Comparison of ENCODE assay signal across 27 mouse cellular contexts in genomic region chr4:111897755-111898154, GRCm38 (mm10). TPM values are rescaled to one million over a fixed set of nuclear protein-coding genes. Genes with fewer than 3 reads are reported as not detected.
A peak's percentile ranks its signal among the peaks of the same experiment; 100 is the strongest.
DNase-seq lines count a peak whose midpoint lies in the region; ATAC-seq and TF ChIP-seq lines count a peak whose summit lies in the region.
"Had no signal": no experiment of that assay in that cellular context is flagged by ENCODE, and none has a peak within 500 bp of the region (broad histone marks: within the 10 kb centered on the region; RNA-seq: fewer than 3 reads in every experiment).

No protein-coding gene starts in this region.

- peaks cover 7% of the 10 kb centered on the region; the same call in 1 of the 2 replicates for H3K4me1 ChIP-seq in kidney, adult 2 months (ENCODE audit: control insufficient read depth, insufficient read depth, low read length)
- H3K4me1 ChIP-seq in kidney, embryonic 14.5 days (ENCODE audit: control insufficient read depth, insufficient read depth, low read length) = no peaks in the 10 kb centered on the region
- H3K4me1 ChIP-seq in intestine, embryonic 16.5 days (ENCODE audit: control insufficient read depth, insufficient read depth, low read length) = no peaks in the 10 kb centered on the region
- H3K4me1 ChIP-seq in thymus, adult 2 months (replicated peaks; ENCODE audit: control insufficient read depth, insufficient read depth, low read length) = peaks cover 3% of the 10 kb centered on the region; the same call in 1 of the 2 replicates
- H3K4me1 ChIP-seq: embryonic facial prominence, embryonic 10.5 days; forebrain, embryonic 12.5 days; heart, embryonic 15.5 days; hindbrain, embryonic 13.5 days; limb, embryonic 13.5 days; liver, embryonic 13.5 days; lung, embryonic 15.5 days; midbrain, embryonic 10.5 days had no signal

- H3K9ac ChIP-seq in kidney, embryonic 14.5 days (ENCODE audit: low read depth, low read length) = no peak overlapping the region
- no peak overlapping the region for H3K9ac ChIP-seq in intestine, embryonic 16.5 days (ENCODE audit: low read depth, low read length)
- H3K9ac ChIP-seq: forebrain, embryonic 12.5 days; heart, embryonic 15.5 days; hindbrain, embryonic 13.5 days; limb, embryonic 13.5 days; liver, embryonic 13.5 days; lung, embryonic 15.5 days had no signal

- 5% methylated on average over 1 of the region's 1 CpGs for WGBS in kidney, adult 2 months
- WGBS in kidney, embryonic 14.5 days = 20% methylated on average over 1 of the region's 1 CpGs
- 14% methylated on average over 1 of the region's 1 CpGs for WGBS in intestine, embryonic 16.5 days
- WGBS in thymus, adult 2 months = 11% methylated on average over 1 of the region's 1 CpGs

- ATAC-seq in kidney, embryonic 14.5 days (ENCODE audit: low FRiP score, low TSS enrichment) = no peak
- peak; percentile 48; the same call in 1 of the 2 replicates for ATAC-seq in intestine, embryonic 16.5 days
- ATAC-seq: inflammation-experienced regulatory T-cells, adult 6 months had no signal

- peak; percentile 57 for DNase-seq in kidney, adult 2 months
- peak; percentile 59 to 71 for DNase-seq in kidney, postnatal 25 days
- DNase-seq in thymus, adult 2 months = no peak
- DNase-seq in left cerebral cortex, adult 18-20 months (ENCODE audit: low spot score in 2 of 2) = no peak
- DNase-seq in layer of hippocampus, adult 18-20 months (ENCODE audit: low spot score in 2 of 2) = no peak
- DNase-seq: adrenal gland, adult 8-10 months; cerebellum, adult 8-10 months; gastrocnemius, adult 2 months; heart, adult 2 months; liver, embryonic 13.5 days; lung, postnatal 4 days; right cerebral cortex, adult 18-20 months; thymus, postnatal 36 days had no signal

- no peaks in the 10 kb centered on the region for H3K27me3 ChIP-seq in kidney, adult 2 months (replicated peaks; ENCODE audit: control insufficient read depth, insufficient read depth, low read length)
- no peaks in the 10 kb centered on the region for H3K27me3 ChIP-seq in kidney, embryonic 14.5 days (ENCODE audit: control insufficient read depth, insufficient read depth, low read length)
- H3K27me3 ChIP-seq in intestine, embryonic 16.5 days (replicated peaks; ENCODE audit: control insufficient read depth, insufficient read depth, low read length) = no peaks in the 10 kb centered on the region
- no peaks in the 10 kb centered on the region for H3K27me3 ChIP-seq in thymus, adult 2 months (ENCODE audit: control insufficient read depth, insufficient read depth, low read length)
- H3K27me3 ChIP-seq: forebrain, embryonic 12.5 days; heart, embryonic 15.5 days; hindbrain, embryonic 13.5 days; limb, embryonic 13.5 days; liver, embryonic 13.5 days; lung, embryonic 15.5 days had no signal

- H3K27ac ChIP-seq in kidney, adult 2 months (ENCODE audit: insufficient read depth, low read depth, low read length) = peak overlapping the region; percentile 75
- no peak overlapping the region for H3K27ac ChIP-seq in kidney, embryonic 14.5 days (ENCODE audit: low read depth, low read length)
- H3K27ac ChIP-seq in intestine, embryonic 16.5 days (ENCODE audit: low read length) = peak overlapping the region; percentile 11; the same call in 1 of the 2 replicates
- no peak overlapping the region for H3K27ac ChIP-seq in thymus, adult 2 months (ENCODE audit: control insufficient read depth, insufficient read depth, low read length)
- H3K27ac ChIP-seq: embryonic facial prominence, embryonic 10.5 days; forebrain, embryonic 12.5 days; gastrocnemius, adult 2 months; heart, adult 2 months; heart, embryonic 15.5 days; hindbrain, embryonic 13.5 days; limb, embryonic 13.5 days; liver, embryonic 13.5 days; lung, embryonic 15.5 days; midbrain, embryonic 10.5 days had no signal

- TF ChIP-seq POLR2A in kidney, adult 2 months (IDR thresholded peaks at IDR 0.05; ENCODE audit: low read depth, low read length) = no peak
- no peak for TF ChIP-seq POLR2A in thymus, adult 2 months (IDR thresholded peaks at IDR 0.05; ENCODE audit: control insufficient read depth, extremely low read depth, insufficient read depth, low read length, poor library complexity)

- no peak overlapping the region for H3K4me2 ChIP-seq in kidney, embryonic 14.5 days (replicated peaks; ENCODE audit: low read depth, low read length)
- no peak overlapping the region for H3K4me2 ChIP-seq in intestine, embryonic 16.5 days (ENCODE audit: low read depth, low read length)
- H3K4me2 ChIP-seq: forebrain, embryonic 12.5 days; heart, embryonic 15.5 days; hindbrain, embryonic 13.5 days; limb, embryonic 13.5 days; liver, embryonic 13.5 days; lung, embryonic 15.5 days had no signal

- H3K4me3 ChIP-seq in kidney, adult 2 months (ENCODE audit: insufficient read depth, low read depth, low read length) = peak overlapping the region; percentile 26; the same call in 1 of the 2 replicates
- no peak overlapping the region for H3K4me3 ChIP-seq in kidney, embryonic 14.5 days (ENCODE audit: low read length)
- H3K4me3 ChIP-seq in intestine, embryonic 16.5 days (ENCODE audit: low read length) = no peak overlapping the region
- H3K4me3 ChIP-seq in thymus, adult 2 months (ENCODE audit: control insufficient read depth, insufficient read depth, low read length) = no peak overlapping the region
- H3K4me3 ChIP-seq: embryonic facial prominence, embryonic 10.5 days; forebrain, embryonic 12.5 days; gastrocnemius, adult 2 months; heart, adult 2 months; heart, embryonic 15.5 days; hindbrain, embryonic 13.5 days; limb, embryonic 13.5 days; liver, embryonic 13.5 days; lung, embryonic 15.5 days; midbrain, embryonic 10.5 days had no signal

- no peaks in the 10 kb centered on the region for H3K36me3 ChIP-seq in kidney, adult 2 months (ENCODE audit: control insufficient read depth, insufficient read depth, low read length)
- H3K36me3 ChIP-seq in kidney, embryonic 14.5 days (ENCODE audit: control insufficient read depth, insufficient read depth, low read length) = no peaks in the 10 kb centered on the region
- H3K36me3 ChIP-seq in intestine, embryonic 16.5 days (ENCODE audit: control insufficient read depth, insufficient read depth, low read length) = no peaks in the 10 kb centered on the region
- no peaks in the 10 kb centered on the region for H3K36me3 ChIP-seq in thymus, adult 2 months (ENCODE audit: control insufficient read depth, insufficient read depth, low read length)
- H3K36me3 ChIP-seq: embryonic facial prominence, embryonic 10.5 days; forebrain, embryonic 12.5 days; heart, embryonic 15.5 days; hindbrain, embryonic 13.5 days; limb, embryonic 13.5 days; liver, embryonic 13.5 days; lung, embryonic 15.5 days; midbrain, embryonic 10.5 days had no signal

- H3K9me3 ChIP-seq in kidney, embryonic 14.5 days (ENCODE audit: control insufficient read depth, low read length) = no peaks in the 10 kb centered on the region
- no peaks in the 10 kb centered on the region for H3K9me3 ChIP-seq in intestine, embryonic 16.5 days (ENCODE audit: control insufficient read depth, low read length)
- H3K9me3 ChIP-seq: embryonic facial prominence, embryonic 10.5 days; forebrain, embryonic 12.5 days; heart, embryonic 15.5 days; hindbrain, embryonic 13.5 days; limb, embryonic 13.5 days; liver, embryonic 13.5 days; lung, embryonic 15.5 days; midbrain, embryonic 10.5 days had no signal

- TF ChIP-seq CTCF in kidney, adult 2 months (conservative IDR thresholded peaks at IDR 0.05; ENCODE audit: insufficient read depth, insufficient read length, low read depth, low read length) = no peak
- TF ChIP-seq CTCF in thymus, adult 2 months (IDR thresholded peaks at IDR 0.05; ENCODE audit: borderline replicate concordance, control insufficient read depth, extremely low read depth, insufficient read depth, low read length, poor library complexity) = no peak

RNA-seq across cellular contexts. Expression of gene Slc5a9, which starts 5.0 kb away (rescaled TPM):
- 36.0 and 48.1 TPM in 2 replicates for polyA plus RNA-seq in kidney, adult 2 months (2012; rRNA removed)
- 0.30 and 1.6 TPM in 2 replicates for polyA plus RNA-seq in kidney, embryonic 14.5 days (2014; fragmentation: Nextera tagmentation; extraction: Ambion mirVana)
- polyA plus RNA-seq in intestine, embryonic 16.5 days (2015; fragmentation: Nextera tagmentation; extraction: Ambion mirVana) = 3.2 and 6.1 TPM in 2 replicates
- polyA plus RNA-seq in thymus, adult 2 months (2012; rRNA removed) = 20.8 and 104 TPM in 2 replicates
- not detected for total RNA-seq in left cerebral cortex, adult 18-20 months (2021)
- total RNA-seq in layer of hippocampus, adult 18-20 months (2021) = not detected
- total RNA-seq: adrenal gland, adult 8-10 months; gastrocnemius, adult 2 months; heart, adult 2 months; layer of hippocampus, postnatal 14 days; left cerebral cortex, postnatal 10 days; midbrain, postnatal 0 days had no signal
- polyA plus RNA-seq: C2C12; embryonic facial prominence, embryonic 10.5 days; forebrain, embryonic 12.5 days; hindbrain, embryonic 13.5 days; inflammation-experienced regulatory T-cells, adult 6 months; liver, embryonic 13.5 days; midbrain, embryonic 10.5 days; midbrain, postnatal 0 days had no signal

RNA-seq across cellular contexts. Expression of gene Skint8, which starts 21.4 kb away (rescaled TPM):
- polyA plus RNA-seq in kidney, adult 2 months (2012; rRNA removed) = not detected in 2 replicates
- polyA plus RNA-seq in kidney, embryonic 14.5 days (2014; fragmentation: Nextera tagmentation; extraction: Ambion mirVana) = not detected in 2 replicates
- not detected in 2 replicates for polyA plus RNA-seq in intestine, embryonic 16.5 days (2015; fragmentation: Nextera tagmentation; extraction: Ambion mirVana)
- 0.92 and 2.1 TPM in 2 replicates for polyA plus RNA-seq in thymus, adult 2 months (2012; rRNA removed)
- not detected for total RNA-seq in left cerebral cortex, adult 18-20 months (2021)
- not detected for total RNA-seq in layer of hippocampus, adult 18-20 months (2021)
- total RNA-seq: adrenal gland, adult 8-10 months; gastrocnemius, adult 2 months; heart, adult 2 months; layer of hippocampus, postnatal 14 days; left cerebral cortex, postnatal 10 days; midbrain, postnatal 0 days had no signal
- polyA plus RNA-seq: C2C12; embryonic facial prominence, embryonic 10.5 days; forebrain, embryonic 12.5 days; heart, adult 2 months; heart, embryonic 15.5 days; hindbrain, embryonic 13.5 days; inflammation-experienced regulatory T-cells, adult 6 months; limb, embryonic 13.5 days; liver, embryonic 13.5 days; lung, embryonic 15.5 days; midbrain, embryonic 10.5 days; midbrain, postnatal 0 days had no signal

Comparison
In these comparisons a context has a peak if more than half of its experiments do, and no peak if none do; other contexts are left out.
1. H3K27ac ChIP-seq: peak in kidney, adult 2 months (single experiment) and intestine, embryonic 16.5 days (single experiment); none in kidney, embryonic 14.5 days (single experiment) and thymus, adult 2 months (single experiment).
2. DNase-seq: peak in kidney, adult 2 months (single experiment) and kidney, postnatal 25 days (2 of 2); none in thymus, adult 2 months (single experiment), left cerebral cortex, adult 18-20 months (0 of 2) and layer of hippocampus, adult 18-20 months (0 of 2).